Mouse (Mus musculus) olfactory bulb, adult 2 months (tissue): ENCODE results near the gene Mtus2. TPM values are rescaled to one million over a fixed set of nuclear protein-coding genes. Genes with fewer than 3 reads are reported as not detected.
A peak's percentile ranks its signal among the peaks of the same experiment; 100 is the strongest.

Experiments
- H3K27ac ChIP-seq: fragments of 200-500 bp; 2 replicates; pipeline ENCODE4 v1.5.1; 2012; ENCODE audit warnings: low read depth, low read length; ENCODE audit not compliant: insufficient read depth
- H3K4me1 ChIP-seq: fragments of 200-500 bp; 2 replicates; pipeline ENCODE4 v1.6.1; 2012; ENCODE audit warnings: low read length; ENCODE audit not compliant: control insufficient read depth, insufficient read depth
- H3K4me3 ChIP-seq: fragments of 200-500 bp; 2 replicates; pipeline ENCODE4 v1.5.1; 2012; ENCODE audit warnings: mild to moderate bottlenecking, low read depth, low read length, moderate library complexity; ENCODE audit not compliant: insufficient read depth
- CTCF ChIP-seq: fragments of 200-500 bp; IDR thresholded peaks from 2 replicates; pipeline ENCODE4 v1.5.1; 2012; ENCODE audit warnings: low read depth, mild to moderate bottlenecking, low read length, moderate library complexity; ENCODE audit not compliant: insufficient read depth
- POLR2A ChIP-seq: fragments of 200-500 bp; IDR thresholded peaks from 2 replicates; pipeline ENCODE4 v1.6.1; 2012; ENCODE audit warnings: mild to moderate bottlenecking, low read depth, low read length, moderate library complexity; ENCODE audit not compliant: insufficient read depth
- WGBS: fragments of 180-500 bp; shearing (Covaris S2); methylation state at CpG from one replicate; pipeline ENCODE4 v1.1.7; 2018; 5-methylcytosine and 5-hydroxymethylcytosine counted together
- polyA plus RNA-seq: library from polyadenylated mRNA; stranded (reverse); fragments of >200 nt; gene quantifications from 2 replicates; pipeline ENCODE4 v1.2.4, GENCODE M21; 2012; ENCODE audit warnings: low replicate concordance; ENCODE audit not compliant: missing spikeins, insufficient read depth, insufficient read length

Mtus2 gene
- polyA plus RNA-seq, 1 experiment, result not detected

- H3K27ac ChIP-seq, result no peak overlapping the region
- 66% methylated on average over 4 of the region's 4 CpGs for WGBS
- no peak overlapping the region for H3K4me3 ChIP-seq
- TF ChIP-seq POLR2A (no peak), CTCF (no peak)
- H3K4me1 ChIP-seq, result peaks cover 3% of the 10 kb centered on the region; the same call in 1 of the 2 replicates
These were observed 96.5 kb downstream of the Mtus2 start for GRCm38 (mm10) chr5:148053609-148053990.

- 91% methylated on average over 1 of the region's 1 CpGs for WGBS
- TF ChIP-seq CTCF, result no peak
- H3K4me1 ChIP-seq, result peaks cover 3% of the 10 kb centered on the region; the same call in 1 of the 2 replicates
- H3K27ac ChIP-seq, result no peak overlapping the region
- H3K4me3 ChIP-seq, result no peak overlapping the region
These were observed 99.7 kb downstream of the Mtus2 start for GRCm38 (mm10) chr5:148056831-148057230.

- Histone ChIP-seq H3K4me1 (peaks cover 3% of the 10 kb centered on the region; the same call in 1 of the 2 replicates), H3K27ac (no peak overlapping the region), H3K4me3 (no peak overlapping the region)
- WGBS, result 76% methylated on average over 3 of the region's 3 CpGs
- no peak for TF ChIP-seq CTCF
- no peak for TF ChIP-seq POLR2A
These were observed 100.3 kb downstream of the Mtus2 start for GRCm38 (mm10) chr5:148057433-148057832.

- Histone ChIP-seq H3K27ac (no peak overlapping the region), H3K4me1 (no peaks in the 10 kb centered on the region), H3K4me3 (no peak overlapping the region)
- TF ChIP-seq POLR2A (no peak), CTCF (0 out of 2 replicates have a peak, but pooled peaks have one; percentile 15)
- 71% methylated on average over 3 of the region's 3 CpGs for WGBS
These were observed 102.2 kb downstream of the Mtus2 start for GRCm38 (mm10) chr5:148059339-148059738.

GRCm38 (mm10) chr5:148061869-148062268 is 104.7 kb downstream of the Mtus2 start:
- Histone ChIP-seq H3K4me1 (0 out of 2 replicates have a peak, but pooled peaks cover 2% of the 10 kb centered on the region), H3K4me3 (no peak overlapping the region), H3K27ac (no peak overlapping the region)
- no peak for TF ChIP-seq POLR2A
- no peak for TF ChIP-seq CTCF
- WGBS, result 88% methylated on average over 4 of the region's 4 CpGs

GRCm38 (mm10) chr5:148063745-148064144 is 106.6 kb downstream of the Mtus2 start:
- 70% methylated on average over 3 of the region's 3 CpGs for WGBS
- no peak overlapping the region for H3K4me3 ChIP-seq
- 0 out of 2 replicates have a peak, but pooled peaks cover 2% of the 10 kb centered on the region for H3K4me1 ChIP-seq
- TF ChIP-seq CTCF (no peak), POLR2A (no peak)
- no peak overlapping the region for H3K27ac ChIP-seq

- TF ChIP-seq POLR2A, result no peak
- no peak for TF ChIP-seq CTCF
- Histone ChIP-seq H3K4me3 (no peak overlapping the region), H3K4me1 (0 out of 2 replicates have a peak, but pooled peaks cover 2% of the 10 kb centered on the region), H3K27ac (no peak overlapping the region)
- 51% methylated on average over 5 of the region's 5 CpGs for WGBS
These were observed 108.1 kb downstream of the Mtus2 start for GRCm38 (mm10) chr5:148065251-148065650.

GRCm38 (mm10) chr5:148069909-148070308 is 112.8 kb downstream of the Mtus2 start:
- TF ChIP-seq POLR2A (no peak), CTCF (no peak)
- Histone ChIP-seq H3K4me3 (no peak overlapping the region), H3K27ac (no peak overlapping the region), H3K4me1 (peaks cover 2% of the 10 kb centered on the region; the same call in 1 of the 2 replicates)
- WGBS, result 43% methylated on average over 4 of the region's 4 CpGs

- 26% methylated on average over 9 of the region's 9 CpGs for WGBS
- H3K4me1 ChIP-seq, result peaks cover 1% of the 10 kb centered on the region; the same call in 1 of the 2 replicates
- TF ChIP-seq POLR2A (no peak), CTCF (no peak)
- no peak overlapping the region for H3K4me3 ChIP-seq
- H3K27ac ChIP-seq, result no peak overlapping the region
These were observed 114.7 kb downstream of the Mtus2 start for GRCm38 (mm10) chr5:148071800-148072199.

GRCm38 (mm10) chr5:148073461-148073860 is 116.3 kb downstream of the Mtus2 start:
- Histone ChIP-seq H3K4me3 (no peak overlapping the region), H3K4me1 (peaks cover 17% of the 10 kb centered on the region), H3K27ac (no peak overlapping the region)
- WGBS, result 94% methylated on average over 5 of the region's 5 CpGs
- no peak for TF ChIP-seq POLR2A
- TF ChIP-seq CTCF, result no peak
